Comparison of ENCODE assay signal across 14 mouse cellular contexts in the genomic region with DNA sequence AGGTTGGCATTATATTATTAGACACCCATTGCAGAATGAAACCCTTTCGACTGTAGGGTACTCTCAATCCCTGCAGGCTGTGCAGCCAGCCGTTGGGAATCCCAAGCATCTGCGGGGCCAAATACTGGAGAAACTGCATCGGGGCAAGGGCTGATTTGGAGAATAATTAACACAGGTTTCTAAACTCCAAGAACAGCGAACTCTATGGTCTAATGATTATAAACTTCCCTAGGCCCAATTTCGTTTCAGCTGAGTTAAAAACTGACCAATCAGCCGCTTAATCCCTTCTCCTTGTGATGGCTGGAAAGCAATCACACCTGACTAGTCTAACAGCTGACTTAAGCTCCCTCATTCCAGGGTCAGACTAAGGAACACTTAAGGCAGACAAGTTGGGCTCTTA. TPM values are rescaled to one million over a fixed set of nuclear protein-coding genes. Genes with fewer than 3 reads are reported as not detected.
A peak's percentile ranks its signal among the peaks of the same experiment; 100 is the strongest.
DNase-seq lines count a peak whose midpoint lies in the region; ATAC-seq lines count a peak whose summit lies in the region.
"Had no signal": no experiment of that assay in that cellular context is flagged by ENCODE, and none has a peak within 500 bp of the region (broad histone marks: within the 10 kb centered on the region; RNA-seq: fewer than 3 reads in every experiment).

No protein-coding gene starts in this region.

- H3K4me1 ChIP-seq in lung, embryonic 15.5 days: peaks cover 36% of the 10 kb centered on the region
- peaks cover 4% of the 10 kb centered on the region for H3K4me1 ChIP-seq in intestine, embryonic 16.5 days (ENCODE audit: control insufficient read depth, insufficient read depth, low read length)
- H3K4me1 ChIP-seq in stomach, embryonic 16.5 days (ENCODE audit: control insufficient read depth, insufficient read depth, low read length): peaks cover 17% of the 10 kb centered on the region

- no peaks in the 10 kb centered on the region for H3K9me3 ChIP-seq in lung, embryonic 15.5 days
- H3K9me3 ChIP-seq in intestine, embryonic 16.5 days (ENCODE audit: control insufficient read depth, low read length): no peaks in the 10 kb centered on the region
- no peaks in the 10 kb centered on the region for H3K9me3 ChIP-seq in stomach, embryonic 16.5 days (replicated peaks; ENCODE audit: control insufficient read depth, low read length)
- H3K9me3 ChIP-seq: hindbrain, embryonic 12.5 days had no signal

- no peaks in the 10 kb centered on the region for H3K27me3 ChIP-seq in lung, embryonic 15.5 days
- no peaks in the 10 kb centered on the region for H3K27me3 ChIP-seq in intestine, embryonic 16.5 days (replicated peaks; ENCODE audit: control insufficient read depth, insufficient read depth, low read length)
- no peaks in the 10 kb centered on the region for H3K27me3 ChIP-seq in stomach, embryonic 16.5 days (ENCODE audit: control insufficient read depth, insufficient read depth, low read length)

- no peak for DNase-seq in lung, postnatal 14 days
- peak; percentile 74 for DNase-seq in kidney, postnatal 10 days
- no peak for DNase-seq in left cerebral cortex, postnatal 10 days (ENCODE audit: extremely low spot score in 1 of 2, low spot score in 2 of 2)
- no peak for DNase-seq in left cerebral cortex, adult 18-20 months (ENCODE audit: low spot score in 2 of 2)
- DNase-seq: cerebellum, postnatal 36 days; thymus, postnatal 4 days had no signal

- ATAC-seq in lung, embryonic 15.5 days (ENCODE audit: borderline replicate concordance, extremely low read depth, low FRiP score, low TSS enrichment): no peak
- no peak for ATAC-seq in intestine, embryonic 16.5 days
- no peak for ATAC-seq in stomach, embryonic 16.5 days (ENCODE audit: insufficient read depth, low FRiP score)

- H3K36me3 ChIP-seq in lung, embryonic 15.5 days: peaks cover under 1% of the 10 kb centered on the region; the same call in 1 of the 2 replicates
- no peaks in the 10 kb centered on the region for H3K36me3 ChIP-seq in intestine, embryonic 16.5 days (ENCODE audit: control insufficient read depth, insufficient read depth, low read length)
- H3K36me3 ChIP-seq in stomach, embryonic 16.5 days (ENCODE audit: control insufficient read depth, insufficient read depth, low read length): no peaks in the 10 kb centered on the region
- H3K36me3 ChIP-seq: hindbrain, embryonic 12.5 days had no signal

- H3K27ac ChIP-seq in lung, embryonic 15.5 days: peak overlapping the region; percentile 89; the same call in 1 of the 2 replicates
- no peak overlapping the region for H3K27ac ChIP-seq in intestine, embryonic 16.5 days (ENCODE audit: low read length)
- H3K27ac ChIP-seq in stomach, embryonic 16.5 days (ENCODE audit: low read length): no peak overlapping the region
- H3K27ac ChIP-seq: hindbrain, embryonic 12.5 days had no signal

- H3K9ac ChIP-seq in lung, embryonic 15.5 days: no peak overlapping the region
- no peak overlapping the region for H3K9ac ChIP-seq in intestine, embryonic 16.5 days (ENCODE audit: low read depth, low read length)
- H3K9ac ChIP-seq in stomach, embryonic 16.5 days (ENCODE audit: low read length): no peak overlapping the region; the same call in 1 of the 2 replicates
- H3K9ac ChIP-seq: hindbrain, embryonic 12.5 days had no signal

- peak overlapping the region; percentile 66 for H3K4me2 ChIP-seq in lung, embryonic 15.5 days
- H3K4me2 ChIP-seq in intestine, embryonic 16.5 days (ENCODE audit: low read depth, low read length): 0 out of 2 replicates have a peak overlapping the region, but pooled peaks have one; percentile 85
- peak overlapping the region; percentile 78 for H3K4me2 ChIP-seq in stomach, embryonic 16.5 days (ENCODE audit: low read depth, low read length)

- intact Hi-C loops in left cerebral cortex, postnatal 10 days (cut with DNase I): no loop called here

- H3K4me3 ChIP-seq in lung, embryonic 15.5 days: peak overlapping the region; percentile 60; the same call in 1 of the 2 replicates
- no peak overlapping the region for H3K4me3 ChIP-seq in intestine, embryonic 16.5 days (ENCODE audit: low read length)
- no peak overlapping the region for H3K4me3 ChIP-seq in stomach, embryonic 16.5 days (replicated peaks; ENCODE audit: low read length)
- H3K4me3 ChIP-seq: erythroblast, embryonic 14.5 days had no signal

- 40% methylated on average over 7 of the region's 7 CpGs for WGBS in lung, embryonic 15.5 days
- 29% methylated on average over 7 of the region's 7 CpGs for WGBS in intestine, embryonic 16.5 days
- WGBS in stomach, embryonic 16.5 days: 54% methylated on average over 7 of the region's 7 CpGs

RNA-seq across cellular contexts. Expression of a gene that starts 1.1 kb away (rescaled TPM):
- polyA plus RNA-seq in lung, embryonic 15.5 days (2015; fragmentation: Nextera tagmentation; extraction: Ambion mirVana): 111 and 118 TPM in 2 replicates
- 60.4 and 65.1 TPM in 2 replicates for polyA plus RNA-seq in intestine, embryonic 16.5 days (2015; fragmentation: Nextera tagmentation; extraction: Ambion mirVana)
- polyA plus RNA-seq in stomach, embryonic 16.5 days (2015; fragmentation: Nextera tagmentation; extraction: Ambion mirVana): 108 and 120 TPM in 2 replicates
- 10 to 100 TPM; 33.1 to 35.1 TPM for total RNA-seq in left cerebral cortex, postnatal 10 days (2021)
- 10 to 100 TPM; 16.4 to 17.3 TPM for total RNA-seq in left cerebral cortex, adult 18-20 months (2021)

RNA-seq across cellular contexts. Expression of a gene that starts 23.4 kb away (rescaled TPM):
- not detected in 2 replicates for polyA plus RNA-seq in lung, embryonic 15.5 days (2015; fragmentation: Nextera tagmentation; extraction: Ambion mirVana)
- polyA plus RNA-seq in intestine, embryonic 16.5 days (2015; fragmentation: Nextera tagmentation; extraction: Ambion mirVana): not detected in 2 replicates
- not detected in 2 replicates for polyA plus RNA-seq in stomach, embryonic 16.5 days (2015; fragmentation: Nextera tagmentation; extraction: Ambion mirVana)
- not detected for total RNA-seq in left cerebral cortex, postnatal 10 days (2021)
- total RNA-seq in left cerebral cortex, adult 18-20 months (2021): not detected
- total RNA-seq: liver, adult 2 months; megakaryocyte progenitor cell, adult 5-6 weeks had no signal
- polyA plus RNA-seq: erythroblast, embryonic 14.5 days; hindbrain, embryonic 12.5 days; liver, adult 2 months; spleen, adult 2 months had no signal
